In the genomic region with DNA sequence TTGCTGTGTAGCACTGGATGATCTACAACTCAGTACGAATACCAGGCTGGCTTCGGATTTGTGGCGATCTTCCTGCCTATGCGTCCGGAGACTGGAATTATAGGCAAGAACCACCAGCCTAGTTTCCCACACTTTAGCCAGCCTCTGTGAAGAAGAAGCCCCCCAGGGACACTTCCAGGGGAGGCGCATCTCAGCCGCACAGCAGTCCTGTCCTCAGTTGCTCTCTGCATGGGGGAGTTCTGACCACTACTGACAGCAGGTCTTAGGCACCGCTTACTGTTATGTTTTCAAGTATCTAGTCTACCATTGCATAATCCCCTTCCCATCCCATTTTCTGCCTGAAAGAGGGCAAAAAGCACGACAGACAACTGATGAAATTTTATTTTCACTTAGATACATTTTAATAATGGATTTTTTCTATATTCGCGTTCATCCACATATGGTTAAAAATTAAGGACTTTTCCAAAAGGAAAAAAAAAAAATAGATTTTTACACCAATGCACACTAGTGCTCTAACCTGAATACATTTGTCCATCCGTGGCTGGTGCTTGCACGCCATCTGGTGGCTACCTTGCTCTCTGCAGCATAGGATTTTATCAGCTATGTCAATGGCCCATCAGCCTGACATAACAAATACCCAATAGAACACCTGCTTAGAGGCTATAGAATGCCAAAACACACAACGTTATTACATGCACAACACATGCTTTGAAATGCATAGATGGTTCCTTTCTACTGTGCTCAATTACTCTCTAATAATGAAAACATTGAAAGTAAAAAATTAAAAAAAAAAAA, we compare ENCODE assay signal across 9 mouse cellular contexts. TPM values are rescaled to one million over a fixed set of nuclear protein-coding genes. Genes with fewer than 3 reads are reported as not detected.
A peak's percentile ranks its signal among the peaks of the same experiment; 100 is the strongest.
DNase-seq lines count a peak whose midpoint lies in the region; ATAC-seq and TF ChIP-seq lines count a peak whose summit lies in the region.
"Had no signal": no experiment of that assay in that cellular context is flagged by ENCODE, and none has a peak within 500 bp of the region (broad histone marks: within the 10 kb centered on the region; RNA-seq: fewer than 3 reads in every experiment).

No protein-coding gene starts in this region.

- H3K4me1 ChIP-seq in embryonic facial prominence, embryonic 14.5 days (ENCODE audit: control insufficient read depth, insufficient read depth, low read length): no peaks in the 10 kb centered on the region
- peaks cover 4% of the 10 kb centered on the region; the same call in 1 of the 2 replicates for H3K4me1 ChIP-seq in neural tube, embryonic 15.5 days
- H3K4me1 ChIP-seq in thymus, adult 2 months (replicated peaks; ENCODE audit: control insufficient read depth, insufficient read depth, low read length): no peaks in the 10 kb centered on the region
- H3K4me1 ChIP-seq: embryonic facial prominence, embryonic 15.5 days had no signal

- no peak for TF ChIP-seq CTCF in thymus, adult 2 months (IDR thresholded peaks at IDR 0.05; ENCODE audit: borderline replicate concordance, control insufficient read depth, extremely low read depth, insufficient read depth, low read length, poor library complexity)

- peaks cover 6% of the 10 kb centered on the region; the same call in 1 of the 2 replicates for H3K9me3 ChIP-seq in embryonic facial prominence, embryonic 14.5 days (ENCODE audit: control insufficient read depth, low read length)
- H3K9me3 ChIP-seq in neural tube, embryonic 15.5 days (replicated peaks): no peaks in the 10 kb centered on the region
- H3K9me3 ChIP-seq: embryonic facial prominence, embryonic 15.5 days had no signal

- DNase-seq in CD4-positive helper T cell, adult 2 months (ENCODE audit: low read depth, low spot score): peak; percentile 72
- peak; percentile 86 for DNase-seq in adrenal gland, postnatal 25 days
- DNase-seq in embryonic facial prominence, embryonic 14.5 days (ENCODE audit: low spot score): peak; percentile 71
- peak; percentile 85 to 91 for DNase-seq in heart, postnatal 10 days
- peak; percentile 75 to 88 for DNase-seq in kidney, postnatal 25 days
- peak; percentile 80 to 84 for DNase-seq in lung, adult 18-20 months
- peak; percentile 81 for DNase-seq in thymus, adult 2 months

- no peaks in the 10 kb centered on the region for H3K36me3 ChIP-seq in embryonic facial prominence, embryonic 14.5 days (ENCODE audit: control insufficient read depth, insufficient read depth, low read length)
- H3K36me3 ChIP-seq in neural tube, embryonic 15.5 days: no peaks in the 10 kb centered on the region
- no peaks in the 10 kb centered on the region for H3K36me3 ChIP-seq in thymus, adult 2 months (ENCODE audit: control insufficient read depth, insufficient read depth, low read length)
- H3K36me3 ChIP-seq: embryonic facial prominence, embryonic 15.5 days had no signal

- no peaks in the 10 kb centered on the region for H3K27me3 ChIP-seq in embryonic facial prominence, embryonic 14.5 days (replicated peaks; ENCODE audit: control insufficient read depth, insufficient read depth, low read length)
- no peaks in the 10 kb centered on the region for H3K27me3 ChIP-seq in neural tube, embryonic 15.5 days (replicated peaks)
- no peaks in the 10 kb centered on the region for H3K27me3 ChIP-seq in thymus, adult 2 months (ENCODE audit: control insufficient read depth, insufficient read depth, low read length)
- H3K27me3 ChIP-seq: embryonic facial prominence, embryonic 15.5 days had no signal

- intact Hi-C loops in heart, postnatal 10 days (cut with DNase I): loop anchor here (1.0 to 10.0 kb wide), 5 partner anchors 24 to 898 kb away; no protein-coding TSS in a partner anchor

- WGBS in embryonic facial prominence, embryonic 14.5 days: 40% methylated on average over 14 of the region's 14 CpGs
- WGBS in neural tube, embryonic 15.5 days: 35% methylated on average over 14 of the region's 14 CpGs
- WGBS in thymus, adult 2 months: 61% methylated on average over 14 of the region's 14 CpGs

- peak; percentile 60; the same call in 1 of the 2 replicates for ATAC-seq in embryonic facial prominence, embryonic 14.5 days (ENCODE audit: low read depth)
- ATAC-seq in neural tube, embryonic 15.5 days (ENCODE audit: low FRiP score): peak; percentile 89

- no peak overlapping the region for H3K4me2 ChIP-seq in embryonic facial prominence, embryonic 14.5 days (ENCODE audit: low read depth, low read length)
- peak overlapping the region; percentile 38 for H3K4me2 ChIP-seq in neural tube, embryonic 15.5 days
- H3K4me2 ChIP-seq: embryonic facial prominence, embryonic 15.5 days had no signal

- no peak overlapping the region for H3K27ac ChIP-seq in embryonic facial prominence, embryonic 14.5 days (replicated peaks; ENCODE audit: low read depth, low read length)
- H3K27ac ChIP-seq in neural tube, embryonic 15.5 days (replicated peaks): no peak overlapping the region
- H3K27ac ChIP-seq in thymus, adult 2 months (ENCODE audit: control insufficient read depth, insufficient read depth, low read length): no peak overlapping the region
- H3K27ac ChIP-seq: embryonic facial prominence, embryonic 15.5 days had no signal

- TF ChIP-seq POLR2A in thymus, adult 2 months (IDR thresholded peaks at IDR 0.05; ENCODE audit: control insufficient read depth, extremely low read depth, insufficient read depth, low read length, poor library complexity): no peak

- H3K4me3 ChIP-seq in embryonic facial prominence, embryonic 14.5 days (ENCODE audit: low read depth, low read length): no peak overlapping the region
- no peak overlapping the region for H3K4me3 ChIP-seq in neural tube, embryonic 15.5 days (replicated peaks)
- no peak overlapping the region for H3K4me3 ChIP-seq in thymus, adult 2 months (ENCODE audit: control insufficient read depth, insufficient read depth, low read length)
- H3K4me3 ChIP-seq: embryonic facial prominence, embryonic 15.5 days had no signal

- no peak overlapping the region for H3K9ac ChIP-seq in embryonic facial prominence, embryonic 14.5 days (ENCODE audit: low read depth, low read length)
- no peak overlapping the region for H3K9ac ChIP-seq in neural tube, embryonic 15.5 days (replicated peaks)
- H3K9ac ChIP-seq: embryonic facial prominence, embryonic 15.5 days had no signal

RNA-seq across cellular contexts. Expression of a gene that starts 10.1 kb away (rescaled TPM):
- 108 and 113 TPM in 2 replicates for total RNA-seq in adrenal gland, postnatal 25 days (2021)
- 10.1 and 10.4 TPM in 2 replicates for polyA plus RNA-seq in embryonic facial prominence, embryonic 14.5 days (2014; fragmentation: Nextera tagmentation; extraction: Ambion mirVana)
- 100 to 1,000 TPM; 129 to 143 TPM for total RNA-seq in heart, postnatal 10 days (2021)
- polyA plus RNA-seq in neural tube, embryonic 15.5 days (2015; fragmentation: Nextera tagmentation; extraction: Ambion mirVana): 3.0 and 3.9 TPM in 2 replicates
- 0.51 and 0.90 TPM in 2 replicates for polyA plus RNA-seq in thymus, adult 2 months (2012; rRNA removed)
